Mouse (Mus musculus) kidney, adult 8-10 months (tissue): ENCODE results near the gene Wdr27.

ENCODE experiments used
- DNase-seq, 2 experiments: peaks; one replicate each; pipeline ENCODE4 v3.0.0; 2022

Wdr27 gene

DNA sequence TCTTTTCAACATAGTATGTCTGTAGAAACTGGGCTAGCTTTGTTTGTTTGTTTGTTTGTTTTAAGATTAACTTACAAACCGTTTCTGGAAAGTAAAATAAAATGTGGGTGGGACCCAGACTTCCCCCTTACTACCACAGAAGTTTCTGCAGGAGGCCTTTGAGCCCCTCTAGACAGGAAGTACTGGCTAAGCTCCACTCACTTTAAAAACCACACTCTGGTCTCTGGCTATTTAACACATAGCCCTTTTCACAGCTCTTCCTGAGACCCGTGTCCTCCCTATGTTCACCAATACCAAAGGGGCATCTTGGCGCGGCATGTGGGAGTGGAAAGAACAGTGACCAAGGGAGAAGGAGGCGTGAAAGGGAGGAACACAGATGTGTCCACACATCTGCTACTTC is 127.7 kb downstream of the Wdr27 start:
- no peak for DNase-seq

DNA sequence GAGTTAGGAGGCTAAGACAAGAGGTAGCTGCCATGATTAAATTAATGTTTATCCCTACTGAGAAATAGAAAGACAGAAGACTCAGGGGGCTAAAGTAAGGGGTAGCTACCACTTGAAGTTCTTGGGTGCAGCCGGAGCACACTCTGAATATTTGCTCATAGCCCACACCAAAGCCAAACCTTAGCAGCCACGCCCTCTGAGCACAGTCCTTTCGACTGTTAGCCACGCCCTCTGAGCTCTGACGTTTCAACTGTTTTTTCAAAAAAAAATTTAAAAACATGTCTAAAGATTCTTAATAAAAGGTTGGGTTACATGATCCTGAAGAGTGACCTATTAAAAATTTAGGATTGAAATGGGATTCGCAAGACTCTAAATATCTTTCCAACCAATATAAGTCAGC is 130.3 kb downstream of the Wdr27 start:
- DNase-seq: no peak

DNA sequence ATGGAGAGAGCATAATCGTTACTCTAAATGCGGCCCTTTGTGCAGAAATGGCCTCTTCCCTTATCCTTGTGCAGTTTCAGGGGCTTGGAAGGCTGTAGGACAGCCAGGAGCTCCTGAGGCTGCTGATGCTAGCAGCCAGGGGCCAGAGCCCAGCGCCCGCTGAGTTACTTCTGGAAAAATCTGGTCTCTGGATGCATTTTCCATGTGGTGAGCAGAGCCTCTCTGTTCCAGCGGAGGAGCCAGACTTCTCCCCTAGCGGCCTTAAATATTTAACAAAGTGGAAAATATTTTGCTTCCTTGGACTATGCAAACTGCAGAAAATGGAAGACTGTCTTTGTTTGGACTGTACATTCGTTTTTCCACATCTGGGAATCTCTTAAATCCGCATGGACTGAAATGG is 130.9 kb downstream of the Wdr27 start:
- no peak for DNase-seq

DNA sequence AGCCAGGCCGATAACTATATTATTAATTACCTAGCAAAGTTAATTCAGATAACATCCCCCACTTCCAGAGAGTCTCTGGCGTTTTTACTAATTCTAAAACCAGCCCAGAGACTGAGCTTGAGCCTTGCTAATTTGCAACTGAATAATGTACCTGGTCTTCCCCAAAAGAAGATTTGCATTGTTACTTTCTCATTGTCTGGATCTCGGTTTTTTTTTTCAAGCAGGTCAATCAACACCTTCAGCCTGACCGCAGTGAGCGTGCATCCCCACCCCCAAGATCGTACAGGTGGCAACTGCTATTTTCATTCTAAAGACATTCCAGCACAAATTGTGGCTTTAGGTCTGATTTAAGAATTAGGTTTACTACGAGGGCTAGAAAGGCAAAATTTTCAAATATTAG is 136.2 kb downstream of the Wdr27 start:
- no peak for DNase-seq

DNA sequence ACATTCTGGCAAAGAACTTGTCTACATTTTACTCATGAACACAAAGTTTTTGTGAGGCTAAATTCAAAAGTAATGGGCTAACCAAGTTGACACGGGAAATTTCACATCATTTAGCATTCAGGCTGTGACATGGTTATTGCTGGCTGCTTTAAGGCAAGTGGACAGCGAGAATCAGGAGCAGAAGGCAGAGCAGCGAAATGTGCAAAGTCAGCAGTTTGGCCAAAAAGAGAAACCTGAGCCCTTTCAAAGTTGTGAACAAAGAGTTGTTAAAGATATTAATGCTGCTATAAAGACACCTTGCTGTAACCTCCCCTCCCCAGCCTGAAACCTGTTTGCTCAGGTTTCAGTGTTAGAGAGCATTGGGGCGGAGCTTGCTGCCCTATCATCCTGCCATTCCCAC is 143.7 kb downstream of the Wdr27 start:
- DNase-seq: no peak

DNA sequence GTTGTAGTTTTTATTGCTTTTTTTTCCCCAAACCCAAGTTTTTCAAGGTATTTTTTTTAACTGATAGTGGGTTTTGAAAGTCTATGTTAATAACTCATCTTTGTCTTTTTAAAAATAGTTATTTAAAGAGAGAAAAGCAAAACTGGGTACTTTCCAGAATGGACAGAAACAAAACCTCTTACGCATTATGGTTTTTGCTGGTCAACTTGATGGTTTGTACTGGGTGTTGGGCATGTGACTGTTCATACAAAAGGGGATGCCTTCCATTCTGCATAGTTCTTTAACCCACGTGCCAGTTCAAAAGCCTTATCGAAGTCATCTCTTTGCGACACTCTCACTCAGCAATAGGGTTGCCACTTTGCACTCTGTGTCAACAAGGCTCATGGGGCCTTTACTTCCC is 147.9 kb downstream of the Wdr27 start:
- no peak for DNase-seq

DNA sequence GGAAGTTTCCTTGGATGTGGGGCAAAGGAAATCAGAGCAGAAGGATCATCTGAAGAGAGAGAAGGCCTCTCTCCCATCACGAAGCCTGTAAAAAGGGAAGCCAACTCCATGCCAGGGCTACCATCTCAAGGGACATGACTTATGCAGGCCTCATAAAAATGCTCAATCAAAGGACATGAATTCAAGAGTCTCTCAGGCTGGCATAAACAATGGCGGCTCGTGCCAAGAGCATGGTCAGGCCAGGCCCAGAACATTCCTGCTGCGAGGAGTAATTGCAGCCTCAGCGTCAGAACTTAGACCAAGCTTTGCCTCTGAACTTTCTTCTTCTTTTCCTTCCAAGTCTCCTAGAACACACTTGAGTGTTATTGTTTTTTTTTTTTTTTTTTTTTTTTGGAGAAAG is 163.6 kb downstream of the Wdr27 start:
- no peak for DNase-seq

DNA sequence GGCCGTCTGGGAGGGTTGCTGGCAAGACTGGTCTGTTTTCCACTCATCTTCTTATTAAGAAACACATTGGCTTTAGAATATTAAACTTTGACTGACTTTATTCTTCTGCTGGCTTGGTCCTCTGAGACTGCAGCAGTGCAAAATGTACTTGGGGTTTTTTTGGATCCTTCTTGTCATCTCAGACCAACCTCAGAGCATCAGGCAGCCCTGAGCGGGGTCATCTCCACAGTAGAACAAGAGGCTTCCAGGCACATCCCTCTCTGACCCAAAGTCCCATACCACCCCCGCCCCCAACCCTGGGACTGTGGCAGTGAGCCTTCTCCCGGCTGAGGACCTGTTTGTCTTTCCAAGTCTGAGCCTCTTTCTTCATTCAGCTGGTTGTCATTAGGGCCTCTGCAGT is 171.6 kb downstream of the Wdr27 start:
- no peak for DNase-seq

DNA sequence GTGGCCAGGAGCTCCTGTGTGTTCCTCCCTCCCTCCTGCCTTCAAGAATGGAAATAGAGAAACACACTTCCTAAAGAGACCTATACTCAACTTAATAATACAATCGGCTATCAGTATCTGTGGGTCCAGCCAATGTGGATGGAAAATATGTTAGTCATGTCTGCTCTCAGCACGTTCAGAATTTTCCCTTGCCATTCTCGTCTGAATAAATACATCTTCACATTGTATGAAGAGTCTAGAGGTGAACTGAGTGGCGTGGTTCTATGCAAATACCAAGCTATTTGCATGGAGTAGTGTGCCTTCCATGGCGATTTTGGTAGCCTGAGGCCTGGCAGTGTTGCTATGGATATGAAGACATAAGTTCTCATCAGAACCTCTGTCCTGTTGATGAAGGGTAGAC is 172.6 kb downstream of the Wdr27 start:
- no peak for DNase-seq
